Mouse (Mus musculus): ENCODE results near the gene Camta1. TPM values are rescaled to one million over a fixed set of nuclear protein-coding genes. Genes with fewer than 3 reads are reported as not detected.

Camta1 gene
- total RNA-seq, 1 experiment, result 9.3 TPM

GRCm38 (mm10) chr4:151243445-151243844 lies 618.2 kb downstream of the Camta1 start:
- H3K4me3 ChIP-seq (ENCODE audit: insufficient read depth in 1 of 2, low read depth in 1 of 2, low read length in 2 of 2, poor library complexity in 1 of 2, severe bottlenecking in 1 of 2), result no peak overlapping the region
- H3K36me3 ChIP-seq (ENCODE audit: control insufficient read depth, insufficient read depth, low read length, poor library complexity, severe bottlenecking), result no peaks in the 10 kb centered on the region
- H3K9me3 ChIP-seq (ENCODE audit: control insufficient read depth, insufficient read depth, low read depth, low read length), result no peaks in the 10 kb centered on the region
- TF ChIP-seq ZNF384 (IDR thresholded peaks at IDR 0.05; ENCODE audit: low read depth, low read length), result no peak
- DNase-seq (ENCODE audit: low read depth, low spot score), result peak; percentile 17
- no peak overlapping the region for H3K9ac ChIP-seq (ENCODE audit: insufficient read depth, low read depth, low read length, poor library complexity, severe bottlenecking)
- peaks cover 2 to 19% of the 10 kb centered on the region in 2 experiments; a peak in 3 of 4 replicates for H3K4me1 ChIP-seq (ENCODE audit: control insufficient read depth in 2 of 2, insufficient read depth in 2 of 2, low read length in 2 of 2, poor library complexity in 1 of 2)
- in situ Hi-C loops (cut with MboI; ENCODE audit: low sequenced_read_pairs in 2 of 2, unreplicated experiment in 2 of 2), result no loop called here
- no peak overlapping the region for H3K27ac ChIP-seq (ENCODE audit: insufficient read depth, low read depth, low read length, poor library complexity, severe bottlenecking)

- DNase-seq (ENCODE audit: low read depth, low spot score), result no peak
- no peak for TF ChIP-seq CHD2 (IDR thresholded peaks at IDR 0.05; ENCODE audit: low read depth, low read length)
- TF ChIP-seq MAFK (IDR thresholded peaks at IDR 0.05; ENCODE audit: insufficient read depth, low read depth, low read length), result peak; percentile 82
- 0 out of 2 replicates have a peak, but pooled peaks have one; percentile 32 for TF ChIP-seq ZNF384 (IDR thresholded peaks at IDR 0.05; ENCODE audit: low read depth, low read length)
- no peak for TF ChIP-seq HCFC1 (IDR thresholded peaks at IDR 0.05; ENCODE audit: borderline replicate concordance, insufficient read depth, low read length)
- no peak for TF ChIP-seq ZC3H11A (IDR thresholded peaks at IDR 0.05; ENCODE audit: borderline replicate concordance, low read depth, low read length)
- H3K4me3 ChIP-seq (ENCODE audit: insufficient read depth in 1 of 2, low read depth in 1 of 2, low read length in 2 of 2, poor library complexity in 1 of 2, severe bottlenecking in 1 of 2), result no peak overlapping the region
- in situ Hi-C loops (cut with MboI; ENCODE audit: low sequenced_read_pairs in 2 of 2, unreplicated experiment in 2 of 2), result no loop called here
- no peaks in the 10 kb centered on the region for H3K9me3 ChIP-seq (ENCODE audit: control insufficient read depth, insufficient read depth, low read depth, low read length)
- no peak overlapping the region for H3K27ac ChIP-seq (ENCODE audit: insufficient read depth, low read depth, low read length, poor library complexity, severe bottlenecking)
- no peak overlapping the region for H3K9ac ChIP-seq (ENCODE audit: insufficient read depth, low read depth, low read length, poor library complexity, severe bottlenecking)
- no peaks in the 10 kb centered on the region for H3K36me3 ChIP-seq (ENCODE audit: control insufficient read depth, insufficient read depth, low read length, poor library complexity, severe bottlenecking)
- peaks cover 2 to 19% of the 10 kb centered on the region in 2 experiments; a peak in 3 of 4 replicates for H3K4me1 ChIP-seq (ENCODE audit: control insufficient read depth in 2 of 2, insufficient read depth in 2 of 2, low read length in 2 of 2, poor library complexity in 1 of 2)
Measured at GRCm38 (mm10) chr4:151242751-151243150, 618.9 kb downstream of the Camta1 start.

- H3K27ac ChIP-seq (ENCODE audit: insufficient read depth, low read depth, low read length, poor library complexity, severe bottlenecking), result no peak overlapping the region
- DNase-seq (ENCODE audit: low read depth, low spot score), result peak; percentile 44
- H3K4me1 ChIP-seq (ENCODE audit: control insufficient read depth in 2 of 2, insufficient read depth in 2 of 2, low read length in 2 of 2, poor library complexity in 1 of 2), result peaks cover 2 to 19% of the 10 kb centered on the region in 2 experiments; a peak in 3 of 4 replicates
- TF ChIP-seq MAFK (IDR thresholded peaks at IDR 0.05; ENCODE audit: insufficient read depth, low read depth, low read length) (no peak), ZC3H11A (IDR thresholded peaks at IDR 0.05; ENCODE audit: borderline replicate concordance, low read depth, low read length) (no peak), ZNF384 (IDR thresholded peaks at IDR 0.05; ENCODE audit: low read depth, low read length) (no peak), HCFC1 (IDR thresholded peaks at IDR 0.05; ENCODE audit: borderline replicate concordance, insufficient read depth, low read length) (no peak), CHD2 (IDR thresholded peaks at IDR 0.05; ENCODE audit: low read depth, low read length) (no peak)
- no peak overlapping the region for H3K9ac ChIP-seq (ENCODE audit: insufficient read depth, low read depth, low read length, poor library complexity, severe bottlenecking)
- H3K36me3 ChIP-seq (ENCODE audit: control insufficient read depth, insufficient read depth, low read length, poor library complexity, severe bottlenecking), result no peaks in the 10 kb centered on the region
- in situ Hi-C loops (cut with MboI; ENCODE audit: low sequenced_read_pairs in 2 of 2, unreplicated experiment in 2 of 2), result no loop called here
- H3K4me3 ChIP-seq (ENCODE audit: insufficient read depth in 1 of 2, low read depth in 1 of 2, low read length in 2 of 2, poor library complexity in 1 of 2, severe bottlenecking in 1 of 2), result no peak overlapping the region
- H3K9me3 ChIP-seq (ENCODE audit: control insufficient read depth, insufficient read depth, low read depth, low read length), result no peaks in the 10 kb centered on the region
Measured at GRCm38 (mm10) chr4:151240465-151240864, 621.2 kb downstream of the Camta1 start.

- Histone ChIP-seq H3K9ac (ENCODE audit: insufficient read depth, low read depth, low read length, poor library complexity, severe bottlenecking) (no peak overlapping the region), H3K4me1 (ENCODE audit: control insufficient read depth in 2 of 2, insufficient read depth in 2 of 2, low read length in 2 of 2, poor library complexity in 1 of 2) (peaks cover 2 to 19% of the 10 kb centered on the region in 2 experiments; a peak in 3 of 4 replicates), H3K4me3 (ENCODE audit: insufficient read depth in 1 of 2, low read depth in 1 of 2, low read length in 2 of 2, poor library complexity in 1 of 2, severe bottlenecking in 1 of 2) (no peak overlapping the region), H3K36me3 (ENCODE audit: control insufficient read depth, insufficient read depth, low read length, poor library complexity, severe bottlenecking) (no peaks in the 10 kb centered on the region), H3K9me3 (ENCODE audit: control insufficient read depth, insufficient read depth, low read depth, low read length) (no peaks in the 10 kb centered on the region), H3K27ac (ENCODE audit: insufficient read depth, low read depth, low read length, poor library complexity, severe bottlenecking) (no peak overlapping the region)
- in situ Hi-C loops (cut with MboI; ENCODE audit: low sequenced_read_pairs in 2 of 2, unreplicated experiment in 2 of 2), result no loop called here
- TF ChIP-seq MAFK (IDR thresholded peaks at IDR 0.05; ENCODE audit: insufficient read depth, low read depth, low read length) (no peak), CHD2 (IDR thresholded peaks at IDR 0.05; ENCODE audit: low read depth, low read length) (no peak), HCFC1 (IDR thresholded peaks at IDR 0.05; ENCODE audit: borderline replicate concordance, insufficient read depth, low read length) (peak; percentile 18; the same call in 1 of the 2 replicates)
- no peak for DNase-seq (ENCODE audit: low read depth, low spot score)
Measured at GRCm38 (mm10) chr4:151238970-151239684, 622.5 kb downstream of the Camta1 start.

- peaks cover 0 to 9% of the 10 kb centered on the region in 2 experiments; a peak in 2 of 4 replicates for H3K4me1 ChIP-seq (ENCODE audit: control insufficient read depth in 2 of 2, insufficient read depth in 2 of 2, low read length in 2 of 2, poor library complexity in 1 of 2)
- H3K9ac ChIP-seq (ENCODE audit: insufficient read depth, low read depth, low read length, poor library complexity, severe bottlenecking), result no peak overlapping the region
- H3K4me3 ChIP-seq (ENCODE audit: insufficient read depth in 1 of 2, low read depth in 1 of 2, low read length in 2 of 2, poor library complexity in 1 of 2, severe bottlenecking in 1 of 2), result no peak overlapping the region
- DNase-seq (ENCODE audit: low read depth, low spot score), result no peak
- in situ Hi-C loops (cut with MboI; ENCODE audit: low sequenced_read_pairs in 2 of 2, unreplicated experiment in 2 of 2), result no loop called here
- H3K36me3 ChIP-seq (ENCODE audit: control insufficient read depth, insufficient read depth, low read length, poor library complexity, severe bottlenecking), result no peaks in the 10 kb centered on the region
- H3K9me3 ChIP-seq (ENCODE audit: control insufficient read depth, insufficient read depth, low read depth, low read length), result no peaks in the 10 kb centered on the region
- H3K27ac ChIP-seq (ENCODE audit: insufficient read depth, low read depth, low read length, poor library complexity, severe bottlenecking), result no peak overlapping the region
- TF ChIP-seq ZC3H11A (IDR thresholded peaks at IDR 0.05; ENCODE audit: borderline replicate concordance, low read depth, low read length) (no peak), HCFC1 (IDR thresholded peaks at IDR 0.05; ENCODE audit: borderline replicate concordance, insufficient read depth, low read length) (no peak), MAFK (IDR thresholded peaks at IDR 0.05; ENCODE audit: insufficient read depth, low read depth, low read length) (no peak), CHD2 (IDR thresholded peaks at IDR 0.05; ENCODE audit: low read depth, low read length) (no peak), ZNF384 (IDR thresholded peaks at IDR 0.05; ENCODE audit: low read depth, low read length) (no peak)
Measured at GRCm38 (mm10) chr4:151237501-151237900, 624.2 kb downstream of the Camta1 start.

All from ES-E14 (cell line).